Mouse (Mus musculus) bone marrow macrophage, adult 2 months (primary cell): ENCODE measurements at regions not wholly inside any gene's neighbourhood (a gene's known extent, or its start where the extent isn't known, plus 50 kb on each side); places are given as distances from the start of the nearest gene placed in this dataset.

Source experiments
- CTCF ChIP-seq: IDR thresholded peaks from 2 replicates; pipeline ENCODE4 v1.5.1; 2012; ENCODE audit warnings: low read depth, mild to moderate bottlenecking, low read length, moderate library complexity
- POLR2A ChIP-seq: IDR thresholded peaks from 2 replicates; pipeline ENCODE4 v1.6.1; 2012; ENCODE audit warnings: mild to moderate bottlenecking, low read depth, low read length, borderline replicate concordance

- no peak for TF ChIP-seq CTCF
- no peak for TF ChIP-seq POLR2A
Measured at GRCm38 (mm10) chr17:3274449-3275285, 51.7 kb upstream of the Tiam2 start.
